Mouse (Mus musculus): ENCODE measurements around the gene Cfap77.

GRCm38 (mm10) chr2:28884914-28885313, 170.0 kb downstream of the Cfap77 start:
- TF ChIP-seq POLR2A (IDR thresholded peaks at IDR 0.05; ENCODE audit: insufficient read length, low read depth): no peak
- no peak for TF ChIP-seq POLR2AphosphoS2 (IDR thresholded peaks at IDR 0.05; ENCODE audit: insufficient read length, low read depth)
- no peak for TF ChIP-seq MYOG (IDR thresholded peaks at IDR 0.05; ENCODE audit: control insufficient read depth in 1 of 3, insufficient read depth in 1 of 3, insufficient read length in 2 of 3, low read depth in 2 of 3)
- TF ChIP-seq USF1 (IDR thresholded peaks at IDR 0.05; ENCODE audit: low read depth): no peak
- TF ChIP-seq E2F4 (IDR thresholded peaks at IDR 0.05; ENCODE audit: insufficient read depth): no peak
- no peak for TF ChIP-seq MAX (IDR thresholded peaks at IDR 0.05; ENCODE audit: low read depth)
- no peak for TF ChIP-seq MYOD1 (IDR thresholded peaks at IDR 0.05; ENCODE audit: control insufficient read depth in 1 of 3, insufficient read length in 2 of 3, low read depth in 2 of 3)
- no peak for TF ChIP-seq TCF12 (IDR thresholded peaks at IDR 0.05; ENCODE audit: insufficient read depth, poor library complexity, severe bottlenecking)
- no peak for TF ChIP-seq TCF3 (IDR thresholded peaks at IDR 0.05; ENCODE audit: insufficient read length, low read depth)
- no peak for TF ChIP-seq REST (IDR thresholded peaks at IDR 0.05; ENCODE audit: insufficient read depth, insufficient read length)
